Comparison of ENCODE assay signal across 10 mouse cellular contexts in genomic region chr2:166000769-166001168, GRCm38 (mm10). TPM values are rescaled to one million over a fixed set of nuclear protein-coding genes. Genes with fewer than 3 reads are reported as not detected.
A peak's percentile ranks its signal among the peaks of the same experiment; 100 is the strongest.
DNase-seq lines count a peak whose midpoint lies in the region; ATAC-seq and TF ChIP-seq lines count a peak whose summit lies in the region.
"Had no signal": no experiment of that assay in that cellular context is flagged by ENCODE, and none has a peak within 500 bp of the region (broad histone marks: within the 10 kb centered on the region; RNA-seq: fewer than 3 reads in every experiment).

No protein-coding gene starts in this region.

- WGBS in forebrain, embryonic 14.5 days = 9% methylated on average over 5 of the region's 5 CpGs
- 8% methylated on average over 5 of the region's 5 CpGs for WGBS in neural tube, embryonic 13.5 days

- no peak overlapping the region for H3K4me3 ChIP-seq in layer of hippocampus, adult 2 months
- no peak overlapping the region for H3K4me3 ChIP-seq in forebrain, embryonic 14.5 days (ENCODE audit: low read depth, low read length)
- no peak overlapping the region for H3K4me3 ChIP-seq in neural tube, embryonic 13.5 days
- H3K4me3 ChIP-seq: embryonic facial prominence, embryonic 12.5 days had no signal

- ATAC-seq in forebrain, embryonic 14.5 days = 0 out of 2 replicates have a peak, but pooled peaks have one; percentile 57
- no peak for ATAC-seq in neural tube, embryonic 13.5 days (ENCODE audit: low read depth)
- no peak for ATAC-seq in megakaryocyte progenitor cell, adult 5-6 weeks (replicated peaks; ENCODE audit: poor library complexity)
- ATAC-seq: lung, postnatal 0 days had no signal

- H3K36me3 ChIP-seq in forebrain, embryonic 14.5 days (ENCODE audit: control insufficient read depth, insufficient read depth, low read length) = no peaks in the 10 kb centered on the region
- no peaks in the 10 kb centered on the region for H3K36me3 ChIP-seq in neural tube, embryonic 13.5 days
- H3K36me3 ChIP-seq: embryonic facial prominence, embryonic 12.5 days had no signal

- peak overlapping the region; percentile 8; the same call in 1 of the 2 replicates for H3K4me2 ChIP-seq in forebrain, embryonic 14.5 days (ENCODE audit: low read length)
- H3K4me2 ChIP-seq in neural tube, embryonic 13.5 days = 0 out of 2 replicates have a peak overlapping the region, but pooled peaks have one; percentile 9
- H3K4me2 ChIP-seq: embryonic facial prominence, embryonic 12.5 days had no signal

- H3K9me3 ChIP-seq in forebrain, embryonic 14.5 days (replicated peaks; ENCODE audit: control insufficient read depth, low read length) = no peaks in the 10 kb centered on the region
- H3K9me3 ChIP-seq in neural tube, embryonic 13.5 days = no peaks in the 10 kb centered on the region
- H3K9me3 ChIP-seq: embryonic facial prominence, embryonic 12.5 days had no signal

- peak overlapping the region; percentile 21; the same call in 1 of the 2 replicates for H3K9ac ChIP-seq in forebrain, embryonic 14.5 days (ENCODE audit: low read length)
- H3K9ac ChIP-seq in neural tube, embryonic 13.5 days = peak overlapping the region; percentile 36; the same call in 1 of the 2 replicates
- H3K9ac ChIP-seq: embryonic facial prominence, embryonic 12.5 days had no signal

- H3K27me3 ChIP-seq in forebrain, embryonic 14.5 days (replicated peaks; ENCODE audit: control insufficient read depth, insufficient read depth, low read length) = no peaks in the 10 kb centered on the region
- no peaks in the 10 kb centered on the region for H3K27me3 ChIP-seq in neural tube, embryonic 13.5 days
- H3K27me3 ChIP-seq: embryonic facial prominence, embryonic 12.5 days had no signal

- H3K27ac ChIP-seq in layer of hippocampus, adult 2 months = peak overlapping the region; percentile 65
- H3K27ac ChIP-seq in forebrain, embryonic 14.5 days (ENCODE audit: low read depth, low read length) = peak overlapping the region; percentile 53
- no peak overlapping the region; the same call in 1 of the 2 replicates for H3K27ac ChIP-seq in neural tube, embryonic 13.5 days (replicated peaks)

- DNase-seq in layer of hippocampus, adult 2 months (ENCODE audit: low spot score in 2 of 2) = no peak
- DNase-seq in layer of hippocampus, adult 9-11 months = no peak
- peak; percentile 74 for DNase-seq in brain, embryonic 14.5 days (ENCODE audit: low read depth)
- peak; percentile 59 for DNase-seq in forebrain, embryonic 14.5 days (ENCODE audit: low spot score)
- no peak for DNase-seq in natural killer cell, adult 2 months (ENCODE audit: low spot score in 2 of 2)
- no peak for DNase-seq in frontal cortex, adult 2 months (ENCODE audit: extremely low spot score in 1 of 2, low spot score in 1 of 2)

- TF ChIP-seq POLR2A in brain, embryonic 14.5 days (IDR thresholded peaks at IDR 0.05; ENCODE audit: borderline replicate concordance, extremely low read depth, insufficient read depth, insufficient read length, poor library complexity, severe bottlenecking) = no peak

- no peak for TF ChIP-seq CTCF in layer of hippocampus, adult 2 months (conservative IDR thresholded peaks at IDR 0.05)
- TF ChIP-seq CTCF in brain, embryonic 14.5 days (IDR thresholded peaks at IDR 0.05; ENCODE audit: borderline replicate concordance, extremely low read depth, insufficient read depth, insufficient read length) = no peak

- H3K4me1 ChIP-seq in forebrain, embryonic 14.5 days (ENCODE audit: control insufficient read depth, insufficient read depth, low read length) = peaks cover 22% of the 10 kb centered on the region
- H3K4me1 ChIP-seq in neural tube, embryonic 13.5 days (replicated peaks) = peaks cover 41% of the 10 kb centered on the region

RNA-seq across cellular contexts. Expression of gene Ncoa3, which starts 8.3 kb away (rescaled TPM):
- 10 to 100 TPM; 27.8 to 37.7 TPM for total RNA-seq in layer of hippocampus, adult 2 months (2021)
- 20.4 and 28.5 TPM in 2 replicates for polyA plus RNA-seq in brain, embryonic 14.5 days (2012; rRNA removed)
- 9.3 and 12.8 TPM in 2 replicates for polyA plus RNA-seq in forebrain, embryonic 14.5 days (2014; fragmentation: Nextera tagmentation; extraction: Ambion mirVana)
- polyA plus RNA-seq in neural tube, embryonic 13.5 days (2015; fragmentation: Nextera tagmentation; extraction: Ambion mirVana) = 12.6 and 14.9 TPM in 2 replicates
- 16.2 and 17.7 TPM in 2 replicates for total RNA-seq in megakaryocyte progenitor cell, adult 5-6 weeks (2015)
- 12.0 and 18.2 TPM in 2 replicates for total RNA-seq in megakaryocyte progenitor cell, adult 5-6 weeks (2017)
- 33.5 and 34.2 TPM in 2 replicates for polyA plus RNA-seq in frontal cortex, adult 2 months (2012; rRNA removed)

Comparison
In these comparisons a context has a peak if more than half of its experiments do, and no peak if none do; other contexts are left out.
1. DNase-seq: peak in brain, embryonic 14.5 days (single experiment) and forebrain, embryonic 14.5 days (single experiment); none in layer of hippocampus, adult 2 months (0 of 2), layer of hippocampus, adult 9-11 months (single experiment), natural killer cell, adult 2 months (0 of 2) and frontal cortex, adult 2 months (0 of 2).